Mouse (Mus musculus) gastrocnemius, postnatal 14 days (tissue): ENCODE results near the gene Scnm1. TPM values are rescaled to one million over a fixed set of nuclear protein-coding genes. Genes with fewer than 3 reads are reported as not detected.

Experiments
- DNase-seq: peaks from one replicate; pipeline ENCODE4 v3.0.0; 2021; ENCODE audit warnings: mixed read lengths
- intact Hi-C: fragments of 180-260 bp; cut with DNase I; formaldehyde crosslinking; loops from one replicate; pipeline ENCODE4 v1.15.1; 2025; ENCODE audit warnings: low total_unique reads
- long read RNA-seq, 2 experiments: library from polyadenylated mRNA; stranded (forward); transcript quantifications; one replicate each; pipeline ENCODE4 v2.0.0; 2021
- total RNA-seq, 2 experiments: library from RNA; stranded (reverse); gene quantifications; 2 replicates each; pipeline ENCODE4 v1.2.3; 2021

Scnm1 gene
- total RNA-seq: 10 to 100 TPM; 31.8 to 40.5 TPM
- long read RNA-seq, experiment 1, transcript Scnm1-204 (2 exons, 686 nt): major isoform, 12 of 18 reads
- long read RNA-seq, experiment 1, partial matches to known transcripts: 1 of 18 reads
- long read RNA-seq, experiment 1, other reads (novel, unspliced or antisense): 1 of 18 reads
- long read RNA-seq, experiment 2, transcript Scnm1-204 (2 exons, 686 nt): minor isoform, 9 of 26 reads
- long read RNA-seq, experiment 2, transcript Scnm1-201 (7 exons, 1,054 nt): major isoform, 10 of 26 reads
- long read RNA-seq, experiment 2, partial matches to known transcripts: 0 of 26 reads
- long read RNA-seq, experiment 2, other reads (novel, unspliced or antisense): 3 of 26 reads

GRCm38 (mm10) chr3:95133680-95134101 is at the start of gene Scnm1, which contains the start of gene Lysmd1:
Gene Scnm1 (minus strand): TSS chr3:95134011.
Gene Lysmd1 (plus strand): TSS chr3:95134088.
- DNase-seq: peak; percentile 89
- intact Hi-C loops: no loop called here

- intact Hi-C loops: no loop called here
- DNase-seq: no peak
Observed at GRCm38 (mm10) chr3:95181841-95182240, 48.0 kb upstream of the Scnm1 start.

- DNase-seq: no peak
- intact Hi-C loops: no loop called here
Observed at GRCm38 (mm10) chr3:95179890-95180289, 46.1 kb upstream of the Scnm1 start.

GRCm38 (mm10) chr3:95178948-95179347 is 45.1 kb upstream of the Scnm1 start:
- intact Hi-C loops: no loop called here

GRCm38 (mm10) chr3:95177583-95177982 is 43.8 kb upstream of the Scnm1 start:
- no peak for DNase-seq

More at GRCm38 (mm10) chr3:95178948-95179347, 45.1 kb upstream of the Scnm1 start:
- no peak for DNase-seq

GRCm38 (mm10) chr3:95176500-95176899 is 42.7 kb upstream of the Scnm1 start:
- no peak for DNase-seq
- intact Hi-C loops: no loop called here

More at GRCm38 (mm10) chr3:95177583-95177982, 43.8 kb upstream of the Scnm1 start:
- intact Hi-C loops: no loop called here

GRCm38 (mm10) chr3:95174011-95174592 is 40.3 kb upstream of the Scnm1 start:
- peak; percentile 89 for DNase-seq
- intact Hi-C loops: loop anchor here (5.0 kb wide), 1 partner anchor 37 kb away; no protein-coding TSS in a partner anchor

- intact Hi-C loops: loop anchor here (5.0 kb wide), 1 partner anchor 36 kb away; no protein-coding TSS in a partner anchor
- DNase-seq: peak; percentile 42
Observed at GRCm38 (mm10) chr3:95173256-95173949, 39.6 kb upstream of the Scnm1 start.

- DNase-seq: no peak
- intact Hi-C loops: loop anchor here (5.0 kb wide), 1 partner anchor 35 kb away; no protein-coding TSS in a partner anchor
Observed at GRCm38 (mm10) chr3:95172526-95173255, 38.9 kb upstream of the Scnm1 start.

- DNase-seq: no peak
- intact Hi-C loops: loop anchor here (5.0 kb wide), 1 partner anchor 34 kb away; no protein-coding TSS in a partner anchor
Observed at GRCm38 (mm10) chr3:95171105-95171504, 37.3 kb upstream of the Scnm1 start.

- intact Hi-C loops: loop anchor here (5.0 kb wide), 1 partner anchor 33 kb away; no protein-coding TSS in a partner anchor
- no peak for DNase-seq
Observed at GRCm38 (mm10) chr3:95169996-95170395, 36.2 kb upstream of the Scnm1 start.

GRCm38 (mm10) chr3:95164840-95165239 is 31.0 kb upstream of the Scnm1 start:
- intact Hi-C loops: no loop called here
- no peak for DNase-seq

- intact Hi-C loops: no loop called here
- no peak for DNase-seq
Observed at GRCm38 (mm10) chr3:95164256-95164550, 30.4 kb upstream of the Scnm1 start.

GRCm38 (mm10) chr3:95163419-95164255 is 29.8 kb upstream of the Scnm1 start:
- intact Hi-C loops: no loop called here
- DNase-seq: peak; percentile 84

GRCm38 (mm10) chr3:95162345-95162628 is 28.5 kb upstream of the Scnm1 start:
- DNase-seq: no peak
- intact Hi-C loops: no loop called here

- intact Hi-C loops: no loop called here
- peak; percentile 5 for DNase-seq
Observed at GRCm38 (mm10) chr3:95161618-95162344, 28.0 kb upstream of the Scnm1 start.

GRCm38 (mm10) chr3:95161041-95161551 is 27.3 kb upstream of the Scnm1 start:
- DNase-seq: peak; percentile 64
- intact Hi-C loops: no loop called here
